Mouse (Mus musculus) stomach, postnatal 0 days (tissue): Measurements from ENCODE around the gene Rnf43. TPM values are rescaled to one million over a fixed set of nuclear protein-coding genes. Genes with fewer than 3 reads are reported as not detected.

ENCODE experiments used
- ATAC-seq: fragments of 200-750 bp; cut with Nextera tagmentation; 2 replicates; pipeline ENCODE4 v1.8.0; 2017; ENCODE audit not compliant: low FRiP score, low TSS enrichment
- DNase-seq: peaks from one replicate; pipeline ENCODE4 v3.0.0-alpha.2; 2016; ENCODE audit warnings: low spot score
- H3K27ac ChIP-seq: fragments of 300-500 bp; sonication (generic); replicated peaks from 2 replicates; pipeline ENCODE4 v1.5.1; 2014; ENCODE audit warnings: mild to moderate bottlenecking, control low read depth
- H3K27me3 ChIP-seq: fragments of 300-500 bp; sonication (generic); 2 replicates; pipeline ENCODE4 v1.6.1; 2014; ENCODE audit warnings: low read length; ENCODE audit not compliant: control insufficient read depth, insufficient read depth
- H3K36me3 ChIP-seq: fragments of 300-500 bp; sonication (generic); 2 replicates; pipeline ENCODE4 v1.6.1; 2014; ENCODE audit warnings: low read length, mixed read lengths; ENCODE audit not compliant: control insufficient read depth, insufficient read depth
- H3K4me1 ChIP-seq: fragments of 300-500 bp; sonication (generic); replicated peaks from 2 replicates; pipeline ENCODE4 v1.6.1; 2014; ENCODE audit warnings: antibody characterized with exemption; ENCODE audit not compliant: control insufficient read depth, insufficient read depth
- H3K4me2 ChIP-seq: fragments of 300-500 bp; sonication (generic); replicated peaks from 2 replicates; pipeline ENCODE4 v1.6.1; 2014; ENCODE audit warnings: low read depth, mild to moderate bottlenecking, control low read depth, moderate library complexity
- H3K4me3 ChIP-seq: fragments of 300-500 bp; sonication (generic); 2 replicates; pipeline ENCODE4 v1.5.1; 2014; ENCODE audit warnings: low read depth, low read length, control low read depth
- H3K9ac ChIP-seq: fragments of 300-500 bp; sonication (generic); 2 replicates; pipeline ENCODE4 v1.6.1; 2014; ENCODE audit warnings: mild to moderate bottlenecking, low read length, control low read depth, mixed read lengths
- H3K9me3 ChIP-seq: fragments of 300-500 bp; sonication (generic); 2 replicates; pipeline ENCODE4 v1.6.1; 2016; ENCODE audit warnings: low read length; ENCODE audit not compliant: control insufficient read depth
- CTCF ChIP-seq: IDR thresholded peaks from 2 replicates; pipeline ENCODE4 v1.5.1; 2016; ENCODE audit warnings: antibody characterized with exemption, low read depth, mild to moderate bottlenecking, moderate library complexity
- EP300 ChIP-seq: optimal IDR thresholded peaks from 2 replicates; pipeline ENCODE3; 2016; ENCODE audit warnings: antibody characterized with exemption
- WGBS: fragments of 180-500 bp; shearing (Covaris S2); extraction: QIAGEN DNeasy Blood & Tissue Kit; methylation state at CpG from one replicate; pipeline ENCODE4 v1.1.7; 2014; 5-methylcytosine and 5-hydroxymethylcytosine counted together
- polyA plus RNA-seq: library from polyadenylated mRNA; unstranded; fragments of >200 nt; fragmentation: Nextera tagmentation; extraction: Ambion mirVana; gene quantifications from 2 replicates; pipeline ENCODE4 v1.2.1, GENCODE M21; 2015

Rnf43 gene
- polyA plus RNA-seq, 1 experiment from 2014 or later, result 6.6 TPM

GRCm38 (mm10) chr11:87678545-87678944 is 16.0 kb downstream of the Rnf43 start:
- Histone ChIP-seq H3K27ac (0 out of 2 replicates have a peak overlapping the region, but pooled peaks have one; percentile 19), H3K9ac (no peak overlapping the region)
- no peak for DNase-seq

DNA sequence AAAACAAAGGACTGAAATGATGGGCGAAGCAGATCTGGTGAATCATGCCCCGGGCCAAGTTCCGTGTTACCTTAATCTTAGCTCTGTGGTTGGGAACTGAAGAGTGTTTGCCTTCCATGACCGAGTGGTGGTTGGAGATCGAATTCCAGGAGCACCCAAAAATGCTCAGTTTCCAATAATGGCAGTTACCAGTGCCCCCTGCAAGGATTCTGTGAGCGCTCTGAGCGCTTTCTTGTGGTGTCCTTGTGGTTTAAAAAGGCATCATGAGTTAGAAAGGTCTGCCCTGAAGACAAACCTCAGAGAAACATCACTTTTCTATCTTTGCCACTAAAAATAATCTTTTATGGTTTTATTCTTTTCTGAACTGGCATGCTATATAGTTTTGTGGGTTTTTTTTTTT is 16.5 kb downstream of the Rnf43 start:
- Histone ChIP-seq H3K4me2 (no peak overlapping the region), H3K9ac (no peak overlapping the region), H3K36me3 (no peaks in the 10 kb centered on the region), H3K27ac (0 out of 2 replicates have a peak overlapping the region, but pooled peaks have one; percentile 30), H3K4me3 (no peak overlapping the region), H3K27me3 (no peaks in the 10 kb centered on the region), H3K4me1 (no peaks in the 10 kb centered on the region), H3K9me3 (no peaks in the 10 kb centered on the region)
- WGBS, result 66% methylated on average over 7 of the region's 7 CpGs
- ATAC-seq, result no peak
- TF ChIP-seq EP300 (no peak), CTCF (no peak)
- DNase-seq, result no peak

More at GRCm38 (mm10) chr11:87678545-87678944, 16.0 kb downstream of the Rnf43 start:
- Histone ChIP-seq H3K9me3 (no peaks in the 10 kb centered on the region), H3K27me3 (no peaks in the 10 kb centered on the region), H3K4me2 (no peak overlapping the region), H3K36me3 (no peaks in the 10 kb centered on the region), H3K4me1 (no peaks in the 10 kb centered on the region), H3K4me3 (no peak overlapping the region)
- TF ChIP-seq CTCF (no peak), EP300 (no peak)
- 48% methylated on average over 4 of the region's 4 CpGs for WGBS
- ATAC-seq, result no peak

DNA sequence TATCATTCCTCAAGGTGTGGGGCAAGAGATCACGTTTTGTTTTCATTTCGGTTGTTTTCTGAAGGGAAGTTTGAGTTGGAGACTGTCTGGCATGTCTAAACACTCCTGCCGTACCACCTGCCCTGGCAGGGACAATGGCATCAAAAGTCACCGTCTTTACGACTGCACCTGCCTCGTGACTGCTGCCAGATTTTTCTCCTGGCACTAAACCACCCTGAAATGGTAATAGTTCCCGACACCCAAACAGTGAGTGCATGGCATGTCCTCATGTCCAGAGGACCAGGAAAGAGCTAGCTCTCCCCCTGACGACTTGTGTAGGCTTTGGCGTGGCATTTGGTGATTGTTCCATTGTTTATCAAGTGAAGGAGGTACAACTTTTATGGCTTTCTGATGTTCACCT is 18.3 kb downstream of the Rnf43 start:
- ATAC-seq (no peak), DNase-seq (no peak)
- Histone ChIP-seq H3K27me3 (no peaks in the 10 kb centered on the region), H3K9me3 (no peaks in the 10 kb centered on the region), H3K27ac (peak overlapping the region; percentile 30; the same call in 1 of the 2 replicates), H3K4me2 (no peak overlapping the region), H3K36me3 (no peaks in the 10 kb centered on the region), H3K9ac (no peak overlapping the region), H3K4me1 (no peaks in the 10 kb centered on the region), H3K4me3 (no peak overlapping the region)
- TF ChIP-seq EP300 (no peak), CTCF (no peak)
- WGBS, result 59% methylated on average over 9 of the region's 9 CpGs

DNA sequence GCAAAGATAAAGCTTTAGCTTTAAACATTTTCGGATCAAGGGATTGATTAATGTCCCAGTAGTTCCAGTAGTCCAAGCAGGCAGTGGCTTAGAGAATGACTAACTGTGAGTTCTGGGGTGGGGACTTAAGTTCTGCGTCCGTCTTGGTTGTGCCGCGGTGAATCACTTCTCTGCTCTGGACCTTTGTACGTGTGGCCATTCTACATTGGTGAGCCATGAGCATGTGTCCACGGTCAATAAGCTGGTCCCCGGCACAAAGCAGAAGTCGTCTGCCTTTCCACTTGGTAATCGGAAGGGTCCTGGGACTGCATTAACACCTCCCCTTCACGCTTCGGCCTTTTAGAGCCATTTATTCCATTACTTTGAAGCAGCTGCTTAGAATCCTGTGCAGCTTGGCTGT is 19.6 kb downstream of the Rnf43 start:
- peak overlapping the region; percentile 70 for H3K27ac ChIP-seq
- H3K9me3 ChIP-seq, result no peaks in the 10 kb centered on the region
- no peak for TF ChIP-seq CTCF
- no peak for TF ChIP-seq EP300
- H3K36me3 ChIP-seq, result no peaks in the 10 kb centered on the region
- DNase-seq, result no peak
- no peak overlapping the region for H3K4me3 ChIP-seq
- no peak overlapping the region for H3K4me2 ChIP-seq
- H3K27me3 ChIP-seq, result no peaks in the 10 kb centered on the region
- no peaks in the 10 kb centered on the region for H3K4me1 ChIP-seq
- ATAC-seq, result peak; percentile 79
- no peak overlapping the region for H3K9ac ChIP-seq
- WGBS, result 64% methylated on average over 12 of the region's 12 CpGs

DNA sequence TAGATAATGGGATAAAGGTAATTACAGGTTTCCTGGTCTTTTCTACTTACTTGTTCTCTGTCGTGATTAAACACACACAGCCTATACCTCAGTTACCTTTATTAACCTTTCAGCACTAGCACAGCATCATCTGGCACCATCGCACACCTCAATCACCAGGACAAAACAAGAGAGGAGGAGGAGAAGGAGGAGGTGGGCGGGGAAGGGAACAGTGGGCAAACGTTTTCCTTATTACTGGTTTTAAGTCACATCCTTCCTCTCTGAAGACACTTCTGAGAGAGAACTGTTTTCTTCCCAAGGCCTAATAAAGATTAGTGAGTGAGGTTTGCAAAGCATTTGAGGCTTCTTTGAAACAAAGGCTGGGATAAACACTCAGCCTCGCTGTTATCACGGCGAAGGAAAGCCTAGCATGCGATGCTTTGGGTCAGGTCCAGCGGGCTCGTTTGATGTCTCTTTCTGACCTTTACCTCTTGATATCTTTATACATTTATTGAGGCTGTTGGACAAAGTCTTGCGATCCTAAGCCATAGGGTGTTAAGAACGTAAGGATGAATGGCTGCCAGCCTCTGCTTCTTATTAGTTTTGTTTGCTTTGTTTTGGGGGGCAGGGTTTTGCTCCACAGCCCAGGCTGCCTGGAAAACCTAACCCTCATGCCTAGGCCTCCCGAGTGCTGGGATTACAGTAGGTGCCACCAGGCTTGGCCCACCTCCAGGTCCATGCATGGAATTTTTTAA is 20.5 kb downstream of the Rnf43 start:
- H3K4me1 ChIP-seq, result no peaks in the 10 kb centered on the region
- no peaks in the 10 kb centered on the region for H3K27me3 ChIP-seq
- TF ChIP-seq EP300, result no peak
- no peak for TF ChIP-seq CTCF
- no peaks in the 10 kb centered on the region for H3K9me3 ChIP-seq
- no peak overlapping the region for H3K9ac ChIP-seq
- no peak overlapping the region for H3K4me3 ChIP-seq
- 35% methylated on average over 13 of the region's 13 CpGs for WGBS
- no peak overlapping the region for H3K4me2 ChIP-seq
- peak overlapping the region; percentile 56 for H3K27ac ChIP-seq
- ATAC-seq (peak; percentile 62; the same call in 1 of the 2 replicates), DNase-seq (peak; percentile 73)
- H3K36me3 ChIP-seq, result no peaks in the 10 kb centered on the region

DNA sequence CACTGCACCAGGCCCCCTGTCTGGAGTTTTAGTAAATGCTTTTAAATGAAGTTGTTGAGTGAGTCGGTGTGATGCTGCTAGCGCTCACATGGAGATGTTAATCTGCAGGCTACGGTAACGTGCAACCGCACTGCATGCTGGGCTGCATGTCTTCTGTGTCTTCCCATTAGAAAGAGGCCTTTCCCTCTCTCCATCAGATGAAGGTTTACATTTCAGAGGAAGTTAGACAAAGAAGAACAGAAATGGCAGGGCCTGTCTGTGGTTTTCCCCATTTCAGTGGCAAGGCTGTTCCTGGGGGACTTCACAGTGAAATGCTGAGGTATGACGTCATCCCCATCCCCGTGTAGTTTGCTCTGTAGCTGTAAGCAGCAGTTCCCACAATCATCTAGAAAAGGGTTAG is 23.9 kb downstream of the Rnf43 start:
- Histone ChIP-seq H3K9me3 (no peaks in the 10 kb centered on the region), H3K4me2 (no peak overlapping the region), H3K27ac (no peak overlapping the region), H3K36me3 (no peaks in the 10 kb centered on the region), H3K4me1 (no peaks in the 10 kb centered on the region), H3K4me3 (no peak overlapping the region), H3K27me3 (no peaks in the 10 kb centered on the region), H3K9ac (no peak overlapping the region)
- DNase-seq (no peak), ATAC-seq (no peak)
- no peak for TF ChIP-seq EP300
- no peak for TF ChIP-seq CTCF
- WGBS, result 57% methylated on average over 7 of the region's 7 CpGs
